8 mouse cellular contexts compared by ENCODE assay signal in genomic region chr9:22115635-22116034, GRCm38 (mm10). TPM values are rescaled to one million over a fixed set of nuclear protein-coding genes. Genes with fewer than 3 reads are reported as not detected.
DNase-seq lines count a peak whose midpoint lies in the region; ATAC-seq lines count a peak whose summit lies in the region.

No protein-coding gene starts in this region.

- no peaks in the 10 kb centered on the region for H3K27me3 ChIP-seq in heart, embryonic 14.5 days (ENCODE audit: control insufficient read depth, insufficient read depth, low read length)
- no peaks in the 10 kb centered on the region for H3K27me3 ChIP-seq in embryonic facial prominence, embryonic 10.5 days (replicated peaks; ENCODE audit: low read depth, poor library complexity, severe bottlenecking)
- H3K27me3 ChIP-seq in hindbrain, embryonic 16.5 days (replicated peaks; ENCODE audit: control insufficient read depth, insufficient read depth, low read length), result no peaks in the 10 kb centered on the region
- H3K27me3 ChIP-seq in midbrain, embryonic 13.5 days, result peaks cover 6% of the 10 kb centered on the region; the same call in 1 of the 2 replicates

- H3K4me3 ChIP-seq in heart, embryonic 14.5 days (ENCODE audit: control insufficient read depth in 1 of 2, insufficient read depth in 1 of 2, low read depth in 1 of 2, low read length in 2 of 2), result no peak overlapping the region
- H3K4me3 ChIP-seq in embryonic facial prominence, embryonic 10.5 days, result peak overlapping the region; percentile 95
- H3K4me3 ChIP-seq in hindbrain, embryonic 16.5 days (ENCODE audit: low read length), result peak overlapping the region; percentile 91
- peak overlapping the region; percentile 88; the same call in 1 of the 2 replicates for H3K4me3 ChIP-seq in midbrain, embryonic 13.5 days (replicated peaks)

- H3K4me1 ChIP-seq in heart, embryonic 14.5 days (ENCODE audit: control insufficient read depth in 2 of 2, insufficient read depth in 2 of 2, low read length in 2 of 2), result peaks cover 4 to 10% of the 10 kb centered on the region in 2 experiments
- H3K4me1 ChIP-seq in embryonic facial prominence, embryonic 10.5 days, result peaks cover 19% of the 10 kb centered on the region
- peaks cover 16% of the 10 kb centered on the region for H3K4me1 ChIP-seq in hindbrain, embryonic 16.5 days (ENCODE audit: control insufficient read depth, insufficient read depth, low read depth, low read length)
- H3K4me1 ChIP-seq in midbrain, embryonic 13.5 days (replicated peaks), result peaks cover 25% of the 10 kb centered on the region

- H3K9me3 ChIP-seq in heart, embryonic 14.5 days (ENCODE audit: control insufficient read depth, low read length), result no peaks in the 10 kb centered on the region
- H3K9me3 ChIP-seq in embryonic facial prominence, embryonic 10.5 days, result no peaks in the 10 kb centered on the region
- H3K9me3 ChIP-seq in hindbrain, embryonic 16.5 days (ENCODE audit: control insufficient read depth, low read length), result no peaks in the 10 kb centered on the region
- no peaks in the 10 kb centered on the region for H3K9me3 ChIP-seq in midbrain, embryonic 13.5 days

- intact Hi-C loops in heart, postnatal 14 days (cut with DNase I), result no loop called here
- intact Hi-C loops in left cerebral cortex, postnatal 25 days (cut with DNase I), result no loop called here

- H3K27ac ChIP-seq in heart, embryonic 14.5 days (replicated peaks in 1 of 2; ENCODE audit: control insufficient read depth in 1 of 2, insufficient read depth in 1 of 2, low read depth in 2 of 2, low read length in 2 of 2), result no peak overlapping the region
- H3K27ac ChIP-seq in embryonic facial prominence, embryonic 10.5 days (replicated peaks), result no peak overlapping the region
- H3K27ac ChIP-seq in hindbrain, embryonic 16.5 days (ENCODE audit: low read depth, low read length), result no peak overlapping the region
- no peak overlapping the region for H3K27ac ChIP-seq in midbrain, embryonic 13.5 days

- peak overlapping the region; percentile 89 for H3K4me2 ChIP-seq in heart, embryonic 14.5 days (ENCODE audit: low read length)
- peak overlapping the region; percentile 89 for H3K4me2 ChIP-seq in hindbrain, embryonic 16.5 days (ENCODE audit: low read length)
- H3K4me2 ChIP-seq in midbrain, embryonic 13.5 days (replicated peaks), result peak overlapping the region; percentile 89

- WGBS in heart, embryonic 14.5 days, result 87% methylated on average over 4 of the region's 4 CpGs
- WGBS in embryonic facial prominence, embryonic 10.5 days, result 92% methylated on average over 4 of the region's 4 CpGs
- WGBS in hindbrain, embryonic 16.5 days, result 83% methylated on average over 4 of the region's 4 CpGs
- 90% methylated on average over 4 of the region's 4 CpGs for WGBS in midbrain, embryonic 13.5 days

- H3K36me3 ChIP-seq in heart, embryonic 14.5 days (ENCODE audit: control insufficient read depth, insufficient read depth, low read length), result peaks cover 36% of the 10 kb centered on the region
- H3K36me3 ChIP-seq in embryonic facial prominence, embryonic 10.5 days (replicated peaks), result peaks cover 44% of the 10 kb centered on the region
- H3K36me3 ChIP-seq in hindbrain, embryonic 16.5 days (ENCODE audit: control insufficient read depth, insufficient read depth, low read length), result peaks cover 22% of the 10 kb centered on the region
- H3K36me3 ChIP-seq in midbrain, embryonic 13.5 days, result peaks cover 33% of the 10 kb centered on the region

- no peak for ATAC-seq in heart, embryonic 14.5 days (ENCODE audit: insufficient number of reproducible peaks, insufficient read depth, low FRiP score, low read depth)
- ATAC-seq in hindbrain, embryonic 16.5 days, result no peak
- no peak for ATAC-seq in midbrain, embryonic 13.5 days

- no peak for DNase-seq in heart, postnatal 14 days
- DNase-seq in embryonic facial prominence, embryonic 10.5 days (ENCODE audit: low spot score), result no peak
- DNase-seq in B cell, adult 2 months, result no peak
- no peak for DNase-seq in left cerebral cortex, postnatal 25 days (ENCODE audit: low spot score in 2 of 2)
- DNase-seq in cerebellum, adult 11-12 months, result no peak

- H3K9ac ChIP-seq in heart, embryonic 14.5 days (ENCODE audit: low read length), result no peak overlapping the region
- peak overlapping the region; percentile 88 for H3K9ac ChIP-seq in hindbrain, embryonic 16.5 days (ENCODE audit: low read depth, low read length)
- H3K9ac ChIP-seq in midbrain, embryonic 13.5 days (replicated peaks), result peak overlapping the region; percentile 92

RNA-seq across cellular contexts. Expression of gene Elof1, which starts 1.3 kb away (rescaled TPM):
- 117 and 129 TPM in 2 replicates for polyA plus RNA-seq in heart, embryonic 14.5 days (2014; fragmentation: Nextera tagmentation; extraction: Ambion mirVana)
- total RNA-seq in heart, postnatal 14 days (2021), result 10 to 100 TPM; 39.5 to 41.5 TPM
- 241 and 245 TPM in 2 replicates for polyA plus RNA-seq in embryonic facial prominence, embryonic 10.5 days (2016; fragmentation: Nextera tagmentation; extraction: Ambion mirVana)
- 192 TPM in 2 replicates for polyA plus RNA-seq in hindbrain, embryonic 16.5 days (2015; fragmentation: Nextera tagmentation; extraction: Ambion mirVana)
- polyA plus RNA-seq in midbrain, embryonic 13.5 days (2015; fragmentation: Nextera tagmentation; extraction: Ambion mirVana), result 185 and 190 TPM in 2 replicates
- total RNA-seq in left cerebral cortex, postnatal 25 days (2021), result 10 to 100 TPM; 66.9 to 71.1 TPM

RNA-seq across cellular contexts. Expression of gene Cnn1, which starts 16.6 kb away (rescaled TPM):
- 227 and 239 TPM in 2 replicates for polyA plus RNA-seq in heart, embryonic 14.5 days (2014; fragmentation: Nextera tagmentation; extraction: Ambion mirVana)
- total RNA-seq in heart, postnatal 14 days (2021), result 1 to 10 TPM; 5.4 to 9.5 TPM
- polyA plus RNA-seq in embryonic facial prominence, embryonic 10.5 days (2016; fragmentation: Nextera tagmentation; extraction: Ambion mirVana), result 1.3 and 3.1 TPM in 2 replicates
- 0.93 and 1.4 TPM in 2 replicates for polyA plus RNA-seq in hindbrain, embryonic 16.5 days (2015; fragmentation: Nextera tagmentation; extraction: Ambion mirVana)
- 1.7 and 2.0 TPM in 2 replicates for polyA plus RNA-seq in midbrain, embryonic 13.5 days (2015; fragmentation: Nextera tagmentation; extraction: Ambion mirVana)
- total RNA-seq in left cerebral cortex, postnatal 25 days (2021), result 1 to 10 TPM in 1 of 2 experiments, under 1 TPM in 1; 0.25 to 1.0 TPM

RNA-seq across cellular contexts. Expression of gene Acp5, which starts 19.9 kb away (rescaled TPM):
- polyA plus RNA-seq in heart, embryonic 14.5 days (2014; fragmentation: Nextera tagmentation; extraction: Ambion mirVana), result 3.6 and 4.9 TPM in 2 replicates
- 1 to 10 TPM; 2.2 to 2.6 TPM for total RNA-seq in heart, postnatal 14 days (2021)
- 16.6 and 17.5 TPM in 2 replicates for polyA plus RNA-seq in embryonic facial prominence, embryonic 10.5 days (2016; fragmentation: Nextera tagmentation; extraction: Ambion mirVana)
- polyA plus RNA-seq in hindbrain, embryonic 16.5 days (2015; fragmentation: Nextera tagmentation; extraction: Ambion mirVana), result 0.49 and 1.5 TPM in 2 replicates
- polyA plus RNA-seq in midbrain, embryonic 13.5 days (2015; fragmentation: Nextera tagmentation; extraction: Ambion mirVana), result 0.42 and 0.64 TPM in 2 replicates
- under 1 TPM; 0.28 to 0.41 TPM for total RNA-seq in left cerebral cortex, postnatal 25 days (2021)

RNA-seq across cellular contexts. Expression of gene Ecsit, which starts 30.4 kb away (rescaled TPM):
- polyA plus RNA-seq in heart, embryonic 14.5 days (2014; fragmentation: Nextera tagmentation; extraction: Ambion mirVana), result 50.5 and 58.1 TPM in 2 replicates
- total RNA-seq in heart, postnatal 14 days (2021), result 10 to 100 TPM; 91.7 to 91.8 TPM
- 38.6 and 41.7 TPM in 2 replicates for polyA plus RNA-seq in embryonic facial prominence, embryonic 10.5 days (2016; fragmentation: Nextera tagmentation; extraction: Ambion mirVana)
- polyA plus RNA-seq in hindbrain, embryonic 16.5 days (2015; fragmentation: Nextera tagmentation; extraction: Ambion mirVana), result 60.9 and 62.3 TPM in 2 replicates
- 44.3 and 50.3 TPM in 2 replicates for polyA plus RNA-seq in midbrain, embryonic 13.5 days (2015; fragmentation: Nextera tagmentation; extraction: Ambion mirVana)
- 10 to 100 TPM; 40.5 to 45.2 TPM for total RNA-seq in left cerebral cortex, postnatal 25 days (2021)

RNA-seq across cellular contexts. Expression of gene Pigyl, which starts 41.0 kb away (rescaled TPM):
- 51.9 and 53.4 TPM in 2 replicates for polyA plus RNA-seq in heart, embryonic 14.5 days (2014; fragmentation: Nextera tagmentation; extraction: Ambion mirVana)
- 10 to 100 TPM; 42.8 to 44.2 TPM for total RNA-seq in heart, postnatal 14 days (2021)
- polyA plus RNA-seq in embryonic facial prominence, embryonic 10.5 days (2016; fragmentation: Nextera tagmentation; extraction: Ambion mirVana), result 45.1 and 48.2 TPM in 2 replicates
- polyA plus RNA-seq in hindbrain, embryonic 16.5 days (2015; fragmentation: Nextera tagmentation; extraction: Ambion mirVana), result 89.8 and 97.6 TPM in 2 replicates
- polyA plus RNA-seq in midbrain, embryonic 13.5 days (2015; fragmentation: Nextera tagmentation; extraction: Ambion mirVana), result 79.4 and 88.3 TPM in 2 replicates
- 10 to 100 TPM; 40.5 to 47.1 TPM for total RNA-seq in left cerebral cortex, postnatal 25 days (2021)

Comparison
In these comparisons a context has a peak if more than half of its experiments do, and no peak if none do; other contexts are left out.
1. H3K4me3 ChIP-seq: peak in embryonic facial prominence, embryonic 10.5 days (single experiment), hindbrain, embryonic 16.5 days (single experiment) and midbrain, embryonic 13.5 days (single experiment); none in heart, embryonic 14.5 days (0 of 2).
2. RNA of gene Cnn1, which starts 16.6 kb away (polyA plus RNA-seq): 227 to 239 TPM in heart, embryonic 14.5 days; 1.7 to 2.0 TPM in midbrain, embryonic 13.5 days, 1.3 to 3.1 TPM in embryonic facial prominence, embryonic 10.5 days and 0.93 to 1.4 TPM in hindbrain, embryonic 16.5 days; every median in the first group is over 10 times any median in the second.
3. Peak in every context shown above with its lines, with median percentiles within 50 percentile points of each other: H3K4me2 ChIP-seq.